Mouse (Mus musculus) hematopoietic multipotent progenitor cell, adult 10-12 weeks (in vitro differentiated cells): ENCODE measurements around the gene Heatr3. TPM values are rescaled to one million over a fixed set of nuclear protein-coding genes. Genes with fewer than 3 reads are reported as not detected.

Source experiments
- polyA plus RNA-seq: library from polyadenylated mRNA; stranded (reverse); fragments of >175 nt; gene quantifications from 2 replicates; pipeline ENCODE4 v1.2.3, GENCODE M21; 2012; ENCODE audit warnings: low replicate concordance

Heatr3 gene
- 6.1 and 7.3 TPM in 2 replicates for polyA plus RNA-seq

GRCm38 (mm10) chr8:88137748-88138484 lies at the start of gene Heatr3:
Gene Heatr3 (plus strand): TSS chr8:88137855.

GRCm38 (mm10) chr8:88118456-88119036 lies 19.1 kb upstream of the Heatr3 start, which contains the start of gene Cnep1r1:
Gene Cnep1r1 (plus strand): TSS chr8:88118769.

GRCm38 (mm10) chr8:88198945-88199571 lies 61.4 kb downstream of the Heatr3 start, which contains the start of gene Tent4b:
Gene Tent4b (plus strand): TSS chr8:88199213.

Other genes with a start within 250 kb of the Heatr3 start
- gene Zfp423, start 178.3 kb upstream of the Heatr3 start, polyA plus RNA-seq: 0.09 TPM in 1 of 2 replicates, not detected in the other
- gene Cnep1r1, start 19.1 kb upstream of the Heatr3 start, polyA plus RNA-seq: 6.2 and 10.5 TPM in 2 replicates
- 11.3 and 34.2 TPM in 2 replicates for gene Tent4b, start 61.4 kb downstream of the Heatr3 start, polyA plus RNA-seq
- 41.3 and 153 TPM in 2 replicates for gene Adcy7, start 134.5 kb downstream of the Heatr3 start, polyA plus RNA-seq
- gene Brd7, start 224.3 kb downstream of the Heatr3 start, polyA plus RNA-seq: 109 and 200 TPM in 2 replicates